Mouse (Mus musculus) limb, embryonic 12.5 days (tissue): ENCODE measurements around the gene Phf20. TPM values are rescaled to one million over a fixed set of nuclear protein-coding genes. Genes with fewer than 3 reads are reported as not detected.
A peak's percentile ranks its signal among the peaks of the same experiment; 100 is the strongest.

ENCODE experiments used
- ATAC-seq: fragments of 200-750 bp; cut with Nextera tagmentation; 2 replicates; pipeline ENCODE4 v1.8.0; 2017; ENCODE audit warnings: low read depth, moderate TSS enrichment; ENCODE audit not compliant: insufficient number of reproducible peaks, insufficient read depth, low FRiP score, low TSS enrichment
- H3K27ac ChIP-seq: fragments of 300-500 bp; sonication (generic); 2 replicates; pipeline ENCODE4 v1.5.1; 2016; ENCODE audit warnings: mild to moderate bottlenecking, moderate library complexity
- H3K27me3 ChIP-seq: fragments of 300-500 bp; sonication (generic); 2 replicates; pipeline ENCODE4 v1.6.1; 2016; ENCODE audit warnings: mild to moderate bottlenecking, moderate library complexity
- H3K36me3 ChIP-seq: fragments of 300-500 bp; sonication (generic); 2 replicates; pipeline ENCODE4 v1.6.1; 2016; ENCODE audit warnings: mild to moderate bottlenecking, moderate library complexity
- H3K4me1 ChIP-seq: fragments of 300-500 bp; sonication (generic); replicated peaks from 2 replicates; pipeline ENCODE4 v1.6.1; 2016
- H3K4me2 ChIP-seq: fragments of 300-500 bp; sonication (generic); 2 replicates; pipeline ENCODE4 v1.6.1; 2016; ENCODE audit warnings: mild to moderate bottlenecking, moderate library complexity
- H3K4me3 ChIP-seq: fragments of 300-500 bp; sonication (generic); replicated peaks from 2 replicates; pipeline ENCODE4 v1.5.1; 2016; ENCODE audit warnings: mild to moderate bottlenecking
- H3K9ac ChIP-seq: fragments of 300-500 bp; sonication (generic); replicated peaks from 2 replicates; pipeline ENCODE4 v1.6.1; 2016; ENCODE audit warnings: mild to moderate bottlenecking, moderate library complexity
- H3K9me3 ChIP-seq: fragments of 300-500 bp; sonication (generic); 2 replicates; pipeline ENCODE4 v1.6.1; 2016; ENCODE audit warnings: mild to moderate bottlenecking, moderate library complexity
- WGBS: fragments of 180-500 bp; shearing (Covaris S2); methylation state at CpG from one replicate; pipeline ENCODE4 v1.1.7; 2016; 5-methylcytosine and 5-hydroxymethylcytosine counted together
- polyA plus RNA-seq: library from polyadenylated mRNA; unstranded; fragments of >200 nt; fragmentation: Nextera tagmentation; extraction: Ambion mirVana; gene quantifications from 2 replicates; pipeline ENCODE4 v1.2.1, GENCODE M21; 2016

Phf20 gene
- polyA plus RNA-seq, 1 experiment from 2014 or later: 84.3 TPM

DNA sequence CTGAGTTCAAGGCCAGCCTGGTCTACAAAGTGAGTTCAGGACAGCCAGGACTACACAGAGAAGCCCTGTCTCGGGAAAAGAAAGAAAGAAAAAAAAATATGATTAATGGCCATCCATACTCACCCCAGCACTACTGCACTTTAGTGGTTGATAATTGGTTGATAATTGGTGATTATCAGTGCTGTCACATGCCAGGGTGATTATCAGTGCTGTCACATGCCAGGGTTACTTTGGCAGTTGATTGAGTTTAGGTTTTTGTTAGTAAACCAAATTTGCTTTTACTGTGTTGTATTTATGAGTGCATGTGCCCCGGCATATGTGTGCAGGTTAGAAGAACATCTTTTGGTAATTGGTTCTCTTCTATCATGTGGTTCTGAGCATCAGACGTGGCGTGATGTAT lies 105.8 kb downstream of the Phf20 start:
- Histone ChIP-seq H3K9ac (no peak overlapping the region), H3K4me3 (no peak overlapping the region), H3K27me3 (no peaks in the 10 kb centered on the region), H3K36me3 (peaks cover 82% of the 10 kb centered on the region), H3K9me3 (no peaks in the 10 kb centered on the region), H3K27ac (no peak overlapping the region), H3K4me2 (no peak overlapping the region), H3K4me1 (no peaks in the 10 kb centered on the region)
- 89% methylated on average over 4 of the region's 4 CpGs for WGBS
- no peak for ATAC-seq

DNA sequence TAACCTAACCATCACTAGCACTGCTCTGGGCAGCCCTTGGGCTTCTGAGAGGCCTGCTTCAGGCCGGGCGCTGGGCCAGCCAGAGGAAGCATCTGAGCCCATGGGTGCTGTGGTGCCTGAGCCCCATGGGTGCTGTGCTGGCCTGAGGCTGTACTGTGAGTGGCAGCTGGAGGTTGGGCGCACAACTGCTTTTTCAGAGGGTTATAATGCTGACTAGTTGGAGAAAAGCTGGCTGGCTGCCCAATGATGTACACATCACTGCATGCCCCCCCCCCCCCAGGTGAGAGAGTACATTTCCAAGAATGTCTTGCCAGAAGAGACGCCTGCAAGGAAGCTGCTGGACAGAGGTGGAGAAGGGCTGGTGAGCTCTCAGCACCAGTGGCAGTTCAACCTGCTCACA lies 108.1 kb downstream of the Phf20 start:
- no peak overlapping the region for H3K4me3 ChIP-seq
- peaks cover 79% of the 10 kb centered on the region for H3K36me3 ChIP-seq
- H3K9me3 ChIP-seq: no peaks in the 10 kb centered on the region
- no peak for ATAC-seq
- no peaks in the 10 kb centered on the region for H3K4me1 ChIP-seq
- no peak overlapping the region for H3K9ac ChIP-seq
- no peak overlapping the region for H3K4me2 ChIP-seq
- H3K27ac ChIP-seq: no peak overlapping the region
- 90% methylated on average over 4 of the region's 4 CpGs for WGBS
- H3K27me3 ChIP-seq: no peaks in the 10 kb centered on the region

DNA sequence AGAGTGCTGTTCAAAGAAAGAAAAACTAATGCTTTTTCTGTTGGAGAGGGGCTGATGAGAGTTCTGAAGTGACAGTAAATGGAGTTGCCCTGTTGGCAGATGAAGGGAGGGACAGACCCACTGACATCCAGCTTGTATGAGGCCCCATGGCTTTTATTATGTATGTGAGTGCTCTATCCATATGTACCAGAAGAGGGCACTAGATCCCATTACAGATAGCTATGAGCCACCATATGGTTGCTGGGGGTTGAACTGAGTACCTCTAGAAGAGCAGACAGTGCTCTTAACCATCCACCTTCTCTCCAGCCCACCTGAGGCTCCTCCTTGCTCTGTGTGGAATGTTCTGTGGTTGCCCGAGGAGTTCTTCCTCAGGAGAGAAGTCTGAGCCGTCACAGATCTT lies 109.6 kb downstream of the Phf20 start:
- no peak overlapping the region for H3K4me2 ChIP-seq
- no peak overlapping the region for H3K9ac ChIP-seq
- no peaks in the 10 kb centered on the region for H3K27me3 ChIP-seq
- H3K4me3 ChIP-seq: no peak overlapping the region
- H3K9me3 ChIP-seq: no peaks in the 10 kb centered on the region
- ATAC-seq: no peak
- H3K4me1 ChIP-seq: no peaks in the 10 kb centered on the region
- H3K27ac ChIP-seq: no peak overlapping the region
- WGBS: 89% methylated on average over 2 of the region's 2 CpGs
- peaks cover 72% of the 10 kb centered on the region for H3K36me3 ChIP-seq

DNA sequence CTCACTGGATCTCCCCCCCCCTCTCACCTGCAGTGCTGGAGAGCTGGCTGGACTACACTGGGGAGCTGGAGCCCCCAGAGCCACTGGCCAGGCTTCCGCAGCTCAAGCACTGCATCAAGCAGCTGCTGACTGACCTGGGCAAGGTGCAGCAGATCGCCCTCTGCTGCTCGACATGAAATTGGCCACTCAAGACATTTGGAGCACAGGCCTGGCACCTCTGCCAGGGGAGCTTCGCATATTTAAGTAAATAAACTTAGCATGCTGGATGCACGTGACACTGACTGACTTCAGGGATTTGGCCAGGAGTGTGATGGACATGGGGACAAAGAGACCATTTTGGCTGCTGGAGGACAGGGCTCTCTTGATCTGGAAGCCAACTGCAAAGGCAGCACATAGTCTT lies 111.0 kb downstream of the Phf20 start:
- no peak for ATAC-seq
- H3K4me2 ChIP-seq: no peak overlapping the region
- peaks cover 58% of the 10 kb centered on the region for H3K36me3 ChIP-seq
- WGBS: 61% methylated on average over 5 of the region's 5 CpGs
- no peak overlapping the region for H3K9ac ChIP-seq
- H3K27ac ChIP-seq: no peak overlapping the region
- no peaks in the 10 kb centered on the region for H3K9me3 ChIP-seq
- peaks cover 6% of the 10 kb centered on the region; the same call in 1 of the 2 replicates for H3K4me1 ChIP-seq
- no peak overlapping the region for H3K4me3 ChIP-seq
- no peaks in the 10 kb centered on the region for H3K27me3 ChIP-seq

DNA sequence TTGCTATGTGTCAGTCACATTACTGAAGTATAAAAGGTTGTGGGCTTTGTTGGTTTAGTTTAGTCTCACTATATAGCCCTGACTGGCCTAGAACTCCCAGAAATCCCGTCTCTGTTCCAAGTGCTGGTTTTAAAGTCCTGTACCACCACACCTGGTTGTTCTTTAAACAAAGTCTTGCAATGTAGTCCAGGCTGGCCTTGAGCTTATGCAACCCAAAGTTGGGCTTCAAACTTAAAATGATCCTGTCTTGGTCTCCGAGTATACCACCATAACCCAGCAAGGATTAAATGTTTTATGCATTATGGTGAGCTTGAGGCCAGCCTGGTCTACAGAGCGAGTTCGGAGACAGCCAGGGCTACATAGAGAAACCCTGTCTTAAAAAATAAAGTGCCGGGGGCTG lies 113.7 kb downstream of the Phf20 start:
- no peak overlapping the region for H3K27ac ChIP-seq
- 93% methylated on average over 5 of the region's 5 CpGs for WGBS
- no peak overlapping the region for H3K4me3 ChIP-seq
- H3K27me3 ChIP-seq: no peaks in the 10 kb centered on the region
- no peak overlapping the region for H3K9ac ChIP-seq
- peaks cover 38% of the 10 kb centered on the region for H3K36me3 ChIP-seq
- H3K4me2 ChIP-seq: no peak overlapping the region
- peaks cover 11% of the 10 kb centered on the region; the same call in 1 of the 2 replicates for H3K4me1 ChIP-seq
- no peak for ATAC-seq
- H3K9me3 ChIP-seq: no peaks in the 10 kb centered on the region

DNA sequence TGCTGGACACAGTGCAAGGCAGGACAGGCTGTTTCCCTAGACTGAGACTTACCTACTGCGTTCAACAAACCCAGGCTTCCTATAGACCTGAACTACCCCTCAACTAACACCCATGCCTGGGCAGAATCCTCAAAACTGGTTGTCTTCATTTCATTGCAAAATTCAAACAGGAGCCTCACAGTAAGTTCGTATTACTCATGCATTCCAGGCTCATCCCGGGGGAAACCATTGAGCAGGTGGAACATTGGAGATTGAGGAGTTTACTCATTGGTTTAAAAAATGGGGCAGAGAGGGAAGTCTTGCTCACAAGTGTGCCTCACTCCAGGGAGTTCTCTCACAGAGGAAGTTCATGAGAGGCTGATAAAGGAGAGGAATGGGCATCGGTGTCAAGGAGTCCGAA lies 114.2 kb downstream of the Phf20 start:
- no peak for ATAC-seq
- no peak overlapping the region for H3K4me3 ChIP-seq
- no peak overlapping the region for H3K27ac ChIP-seq
- H3K27me3 ChIP-seq: no peaks in the 10 kb centered on the region
- H3K9ac ChIP-seq: no peak overlapping the region
- H3K36me3 ChIP-seq: peaks cover 33% of the 10 kb centered on the region
- WGBS: 93% methylated on average over 5 of the region's 5 CpGs
- H3K4me1 ChIP-seq: peaks cover 11% of the 10 kb centered on the region; the same call in 1 of the 2 replicates
- no peak overlapping the region for H3K4me2 ChIP-seq
- no peaks in the 10 kb centered on the region for H3K9me3 ChIP-seq

DNA sequence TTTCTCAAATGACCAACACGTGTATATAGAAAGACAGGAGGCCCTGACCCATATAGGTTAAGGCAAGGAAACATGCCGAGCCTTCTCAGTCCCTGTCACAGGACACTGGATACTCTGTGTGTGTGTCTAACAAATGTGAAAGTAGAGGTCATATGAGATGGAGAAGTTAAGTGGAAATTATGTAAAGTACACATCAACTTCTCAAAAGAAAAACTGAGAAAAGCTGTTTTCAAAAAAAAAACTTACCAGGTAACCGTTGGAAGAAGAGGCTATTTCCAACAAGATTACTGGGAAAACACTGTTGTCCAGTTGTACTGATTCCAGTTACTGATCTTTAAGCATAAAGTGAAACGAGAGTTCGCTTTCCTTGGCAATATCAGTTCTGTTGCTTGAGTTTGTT lies 114.7 kb downstream of the Phf20 start:
- Histone ChIP-seq H3K36me3 (peaks cover 31% of the 10 kb centered on the region), H3K4me3 (peak overlapping the region; percentile 91; the same call in 1 of the 2 replicates), H3K4me2 (peak overlapping the region; percentile 68), H3K9ac (no peak overlapping the region), H3K27me3 (no peaks in the 10 kb centered on the region), H3K9me3 (no peaks in the 10 kb centered on the region), H3K27ac (no peak overlapping the region), H3K4me1 (peaks cover 11% of the 10 kb centered on the region; the same call in 1 of the 2 replicates)
- no peak for ATAC-seq
- WGBS: 95% methylated on average over 5 of the region's 5 CpGs

DNA sequence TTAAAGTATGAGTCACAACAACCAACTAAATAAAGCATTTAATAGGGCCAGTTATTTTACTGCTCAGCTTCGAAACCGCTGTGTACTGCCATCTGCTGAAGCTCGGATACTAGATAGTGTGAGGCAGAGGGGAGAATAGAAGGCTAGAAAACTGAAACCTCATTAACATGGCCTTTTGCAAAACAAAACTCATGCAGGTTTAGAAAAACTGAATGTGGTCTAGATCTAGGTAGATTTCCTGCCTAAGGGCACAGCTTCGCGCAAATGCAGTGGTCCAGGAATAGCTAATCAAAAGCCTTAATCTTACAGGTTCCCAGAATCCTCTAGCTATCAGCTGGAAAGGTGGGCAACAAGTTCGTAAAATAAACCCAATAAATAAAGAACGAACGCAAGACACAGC lies 115.2 kb downstream of the Phf20 start:
- peaks cover 31% of the 10 kb centered on the region for H3K36me3 ChIP-seq
- H3K4me3 ChIP-seq: peak overlapping the region; percentile 91
- H3K27me3 ChIP-seq: no peaks in the 10 kb centered on the region
- 0 out of 2 replicates have a peak, but pooled peaks have one; percentile 16 for ATAC-seq
- no peaks in the 10 kb centered on the region for H3K9me3 ChIP-seq
- H3K27ac ChIP-seq: peak overlapping the region; percentile 98
- H3K9ac ChIP-seq: peak overlapping the region; percentile 94
- peaks cover 11% of the 10 kb centered on the region; the same call in 1 of the 2 replicates for H3K4me1 ChIP-seq
- WGBS: 19% methylated on average over 8 of the region's 8 CpGs
- peak overlapping the region; percentile 68 for H3K4me2 ChIP-seq

DNA sequence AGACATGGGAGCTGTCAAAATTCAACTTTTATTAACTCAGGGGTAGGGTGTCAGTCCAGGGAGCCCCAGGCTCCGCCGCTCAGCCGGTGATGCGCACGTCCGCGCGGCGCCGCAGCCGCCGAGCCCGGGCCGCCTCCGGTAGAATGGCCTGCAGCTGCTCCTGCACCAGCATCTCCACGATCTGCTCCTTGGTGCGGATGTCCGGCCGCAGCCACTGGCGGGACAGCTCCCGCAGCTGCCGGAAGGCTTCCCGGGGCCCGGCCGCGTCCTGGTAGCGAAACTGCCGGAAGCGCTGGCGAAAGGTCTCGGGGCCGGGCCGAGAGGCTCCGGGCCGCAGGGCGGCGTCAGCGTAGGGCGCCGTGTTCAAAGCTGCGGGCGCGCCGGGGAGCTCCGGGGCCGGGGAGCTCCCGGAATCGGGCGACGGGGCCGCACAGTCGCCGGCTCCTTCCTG lies 115.6 kb downstream of the Phf20 start:
- H3K4me1 ChIP-seq: peaks cover 11% of the 10 kb centered on the region; the same call in 1 of the 2 replicates
- peak overlapping the region; percentile 68 for H3K4me2 ChIP-seq
- peak overlapping the region; percentile 98 for H3K27ac ChIP-seq
- no peaks in the 10 kb centered on the region for H3K9me3 ChIP-seq
- WGBS: under 1% methylated on average over 52 of the region's 53 CpGs
- peak overlapping the region; percentile 94 for H3K9ac ChIP-seq
- no peaks in the 10 kb centered on the region for H3K27me3 ChIP-seq
- peak overlapping the region; percentile 91 for H3K4me3 ChIP-seq
- peak; percentile 24 for ATAC-seq
- peaks cover 30% of the 10 kb centered on the region for H3K36me3 ChIP-seq

DNA sequence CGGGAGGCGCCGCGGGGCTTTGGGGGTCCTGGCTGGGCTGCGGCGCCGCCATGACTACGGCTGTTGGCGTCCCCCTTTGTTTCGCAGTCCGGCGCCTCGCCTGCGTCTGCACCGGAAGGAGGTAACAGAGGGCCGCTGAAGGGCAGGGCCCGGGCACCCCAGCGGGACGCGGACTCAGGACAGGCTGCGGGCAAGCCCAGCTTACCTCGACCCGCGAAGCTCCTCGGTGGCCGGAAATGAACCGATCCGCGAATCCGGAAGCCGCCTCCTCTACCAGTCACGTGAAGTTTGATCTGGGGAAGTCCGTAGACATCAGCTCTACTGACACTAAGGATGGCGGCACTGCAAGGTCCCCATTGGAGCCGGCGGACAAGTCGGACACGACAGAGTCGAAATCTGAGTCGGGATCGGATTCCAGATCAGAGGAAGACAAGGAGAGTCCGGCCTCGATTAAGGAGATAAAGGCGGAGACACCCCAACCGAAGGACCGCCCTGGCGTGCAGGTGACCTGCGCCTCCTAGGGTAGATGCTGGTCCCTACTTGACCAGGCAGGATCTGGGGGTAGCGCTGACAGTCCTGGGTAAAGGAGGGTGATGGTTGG lies 116.1 kb downstream of the Phf20 start, which contains the start of the genes Cnbd2 and Scand1:
Gene Cnbd2 (plus strand): TSS at position 3 of the 601 bp plus-strand sequence.
Gene Scand1 (minus strand): TSS at position 408 of the 601 bp plus-strand sequence.
- ATAC-seq: peak; percentile 85
- Histone ChIP-seq H3K36me3 (peaks cover 25% of the 10 kb centered on the region), H3K27ac (peak within 1 kb of the TSS; percentile 98), H3K9ac (peak within 1 kb of the TSS; percentile 94), H3K4me1 (peaks cover 11% of the 10 kb centered on the region; the same call in 1 of the 2 replicates), H3K4me2 (peak within 1 kb of the TSS; percentile 68), H3K9me3 (no peaks in the 10 kb centered on the region), H3K4me3 (peak within 1 kb of the TSS; percentile 91), H3K27me3 (no peaks in the 10 kb centered on the region)
- WGBS: under 1% methylated on average over 49 of the region's 49 CpGs

DNA sequence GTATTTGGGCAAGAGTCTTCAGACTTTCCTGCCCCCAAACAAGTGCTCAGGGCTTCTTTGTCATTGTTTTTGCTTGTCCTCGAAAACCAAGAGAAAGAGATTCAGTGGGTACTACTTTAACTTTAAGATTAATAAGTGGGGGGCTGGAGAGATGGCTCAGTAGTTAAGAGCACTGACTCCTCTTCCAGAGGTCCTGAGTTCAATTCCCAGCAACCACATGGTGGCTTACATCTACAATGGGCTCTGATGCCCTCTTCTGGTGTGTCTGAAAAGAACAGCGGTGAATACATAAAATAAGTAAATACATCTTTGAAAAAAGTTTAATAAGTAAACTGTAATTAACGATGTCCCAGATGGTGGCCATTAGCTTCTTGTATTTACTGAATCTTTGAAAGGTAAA lies 116.9 kb downstream of the Phf20 start:
- Histone ChIP-seq H3K27me3 (no peaks in the 10 kb centered on the region), H3K9me3 (no peaks in the 10 kb centered on the region), H3K4me1 (peaks cover 11% of the 10 kb centered on the region; the same call in 1 of the 2 replicates), H3K27ac (peak overlapping the region; percentile 98; the same call in 1 of the 2 replicates), H3K4me3 (peak overlapping the region; percentile 91), H3K9ac (peak overlapping the region; percentile 94), H3K4me2 (peak overlapping the region; percentile 68), H3K36me3 (peaks cover 17% of the 10 kb centered on the region; the same call in 1 of the 2 replicates)
- 61% methylated on average over 3 of the region's 3 CpGs for WGBS
- ATAC-seq: no peak
